Mouse (Mus musculus) liver, embryonic 14.5 days (tissue): ENCODE data around the gene Elovl1.

Experiments used
- CTCF ChIP-seq: IDR thresholded peaks from 2 replicates; pipeline ENCODE4 v1.5.1; 2016; ENCODE audit warnings: antibody characterized with exemption, low read depth, control low read depth
- EP300 ChIP-seq: IDR thresholded peaks from 2 replicates; pipeline ENCODE4 v1.6.1; 2016; ENCODE audit warnings: antibody characterized with exemption, low read depth

- TF ChIP-seq CTCF (peak; percentile 80), EP300 (no peak)
Measured at GRCm38 (mm10) chr4:118427768-118428451, at the start of gene Elovl1.
